Mouse (Mus musculus): ENCODE measurements around the gene Ptn.
"Not testable (repeated sequence)": the region's sequence is repeated elsewhere in the genome, so short reads cannot be mapped to it uniquely, and the experiment has no call there.

The Ptn gene

GRCm38 (mm10) chr6:36766941-36767340, 43.1 kb downstream of the Ptn start:
- in situ Hi-C loops (cut with MboI, MseI): no loop called here

- in situ Hi-C loops (cut with MboI, MseI): no loop called here
Observed at GRCm38 (mm10) chr6:36755001-36755885, 54.8 kb downstream of the Ptn start.

- in situ Hi-C loops (cut with MboI, MseI): no loop called here
Observed at GRCm38 (mm10) chr6:36752887-36753286, 57.1 kb downstream of the Ptn start.

- in situ Hi-C loops (cut with MboI, MseI): no loop called here
Observed at GRCm38 (mm10) chr6:36739811-36740210, 70.2 kb downstream of the Ptn start.

GRCm38 (mm10) chr6:36736763-36737162, 73.3 kb downstream of the Ptn start:
- in situ Hi-C loops (cut with MboI, MseI): no loop called here

- in situ Hi-C loops (cut with MboI, MseI): not testable (repeated sequence)
Observed at GRCm38 (mm10) chr6:36735622-36736021, 74.4 kb downstream of the Ptn start.

GRCm38 (mm10) chr6:36729811-36730210, 80.2 kb downstream of the Ptn start:
- in situ Hi-C loops (cut with MboI, MseI): not testable (repeated sequence)

- in situ Hi-C loops (cut with MboI, MseI): no loop called here
Observed at GRCm38 (mm10) chr6:36728079-36728478, 81.9 kb downstream of the Ptn start.

- in situ Hi-C loops (cut with MboI, MseI): no loop called here
Observed at GRCm38 (mm10) chr6:36725509-36726160, 84.4 kb downstream of the Ptn start.

- in situ Hi-C loops (cut with MboI, MseI): no loop called here
Observed at GRCm38 (mm10) chr6:36722769-36723549, 87.1 kb downstream of the Ptn start.

GRCm38 (mm10) chr6:36713329-36713728, 96.7 kb downstream of the Ptn start:
- in situ Hi-C loops (cut with MboI, MseI): no loop called here

GRCm38 (mm10) chr6:36695481-36695880, 114.5 kb downstream of the Ptn start:
- in situ Hi-C loops (cut with MboI, MseI): no loop called here

- in situ Hi-C loops (cut with MboI, MseI): loop anchor here (5.0 kb wide), 1 partner anchor 199 kb away; no protein-coding TSS in a partner anchor
Observed at GRCm38 (mm10) chr6:36691497-36691896, 118.5 kb downstream of the Ptn start.

GRCm38 (mm10) chr6:36690941-36691340, 119.1 kb downstream of the Ptn start:
- in situ Hi-C loops (cut with MboI, MseI): loop anchor here (5.0 kb wide), 1 partner anchor 199 kb away; no protein-coding TSS in a partner anchor

- in situ Hi-C loops (cut with MboI, MseI): no loop called here
Observed at GRCm38 (mm10) chr6:36676710-36677691, 133.0 kb downstream of the Ptn start.

- in situ Hi-C loops (cut with MboI, MseI): no loop called here
Observed at GRCm38 (mm10) chr6:36672399-36673221, 137.4 kb downstream of the Ptn start.

GRCm38 (mm10) chr6:36671274-36671673, 138.7 kb downstream of the Ptn start:
- in situ Hi-C loops (cut with MboI, MseI): no loop called here

Data from T-helper 1 cell (primary cell).